Mouse (Mus musculus) colon, adult 2 months (tissue): Measurements from ENCODE around the gene Qrfp. TPM values are rescaled to one million over a fixed set of nuclear protein-coding genes. Genes with fewer than 3 reads are reported as not detected.

Experiments used
- polyA plus RNA-seq: library from polyadenylated mRNA; depleted of rRNA; stranded (reverse); fragments of >200 nt; gene quantifications from 2 replicates; pipeline ENCODE4 v1.2.3, GENCODE M21; 2012; rRNA removed

The Qrfp gene
- 0.08 TPM in 1 of 2 replicates, not detected in the other for polyA plus RNA-seq

GRCm38 (mm10) chr2:31810444-31810843, at the start of gene Qrfp:
Gene Qrfp (minus strand): TSS chr2:31810580.

GRCm38 (mm10) chr2:31845896-31846691, 35.7 kb upstream of the Qrfp start, which contains the start of gene Fibcd1:
Gene Fibcd1 (minus strand): TSS chr2:31846005.

Other genes with a start within 250 kb of the Qrfp start
- gene Fubp3, start 237.9 kb downstream of the Qrfp start, polyA plus RNA-seq, result 49.4 and 51.4 TPM in 2 replicates
- gene Prdm12, start 170.5 kb downstream of the Qrfp start, polyA plus RNA-seq, result not detected in 2 replicates
- 4.6 and 5.0 TPM in 2 replicates for gene Exosc2, start 139.9 kb downstream of the Qrfp start, polyA plus RNA-seq
- 61.1 and 62.2 TPM in 2 replicates for gene Abl1, start 122.2 kb downstream of the Qrfp start, polyA plus RNA-seq
- gene Fibcd1, start 35.4 kb upstream of the Qrfp start, polyA plus RNA-seq, result 0.65 and 0.77 TPM in 2 replicates
- gene Lamc3, start 76.7 kb upstream of the Qrfp start, polyA plus RNA-seq, result 4.0 and 4.7 TPM in 2 replicates
- 0.64 and 1.6 TPM in 2 replicates for gene Aif1l, start 139.6 kb upstream of the Qrfp start, polyA plus RNA-seq
- gene Nup214, start 163.9 kb upstream of the Qrfp start, polyA plus RNA-seq, result 24.0 and 24.7 TPM in 2 replicates